Mouse (Mus musculus): ENCODE results near the gene Slc11a1.

DNA sequence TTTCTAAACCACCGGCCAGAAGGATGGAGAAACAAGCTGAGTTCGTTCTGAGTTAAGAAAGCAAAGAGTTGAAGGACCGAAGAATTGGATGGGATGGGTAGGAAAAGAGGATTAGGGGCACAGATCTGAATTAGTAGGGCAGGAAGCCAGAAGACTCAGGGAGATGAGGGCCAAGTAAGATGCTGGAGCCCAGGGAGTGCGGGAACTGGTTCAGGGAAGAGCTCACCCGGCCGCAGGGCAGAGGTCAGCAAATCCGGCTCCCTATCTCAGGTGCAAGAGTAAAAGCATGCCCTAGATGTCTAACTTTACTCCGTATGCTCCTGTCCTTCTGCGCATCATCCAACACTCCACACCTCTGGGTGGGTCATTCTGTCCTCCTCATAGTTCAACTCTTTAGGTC lies 42.1 kb upstream of the Slc11a1 start:
- TF ChIP-seq CTCF (IDR thresholded peaks at IDR 0.05; ENCODE audit: low read depth, low read length) (no peak), POLR2A (IDR thresholded peaks at IDR 0.05; ENCODE audit: extremely low read depth, insufficient read depth, low read length) (no peak)
